Mouse (Mus musculus) ES-Bruce4 (cell line): ENCODE results near the gene Gm49318. TPM values are rescaled to one million over a fixed set of nuclear protein-coding genes. Genes with fewer than 3 reads are reported as not detected.

Experiments
- H3K27ac ChIP-seq: 2 replicates; pipeline ENCODE4 v1.5.1; 2012; ENCODE audit warnings: low read length, inconsistent platforms; ENCODE audit not compliant: insufficient read depth
- H3K27me3 ChIP-seq: 2 replicates; pipeline ENCODE4 v1.6.1; 2012; ENCODE audit warnings: mild to moderate bottlenecking, low read length, inconsistent platforms; ENCODE audit not compliant: control insufficient read depth, poor library complexity, insufficient read depth, severe bottlenecking
- H3K36me3 ChIP-seq: 2 replicates; pipeline ENCODE4 v1.6.1; 2012; ENCODE audit warnings: inconsistent platforms, mild to moderate bottlenecking, low read length, moderate library complexity; ENCODE audit not compliant: control insufficient read depth, poor library complexity, insufficient read depth, severe bottlenecking
- H3K4me1 ChIP-seq: one replicate; pipeline ENCODE4 v1.8.1; 2011; ENCODE audit warnings: low read length; ENCODE audit not compliant: control insufficient read depth, insufficient read depth
- H3K4me3 ChIP-seq: 2 replicates; pipeline ENCODE4 v1.5.1; 2011; ENCODE audit warnings: low read depth, mild to moderate bottlenecking, low read length
- H3K9ac ChIP-seq: 2 replicates; pipeline ENCODE4 v1.6.1; 2012; ENCODE audit warnings: low read depth, mild to moderate bottlenecking, inconsistent platforms; ENCODE audit not compliant: poor library complexity, severe bottlenecking
- H3K9me3 ChIP-seq: replicated peaks from 2 replicates; pipeline ENCODE4 v1.6.1; 2012; ENCODE audit warnings: mild to moderate bottlenecking, low read length, inconsistent platforms; ENCODE audit not compliant: control insufficient read depth, poor library complexity, insufficient read depth, severe bottlenecking
- CTCF ChIP-seq: IDR thresholded peaks from one replicate; pipeline ENCODE4 v1.8.1; 2011; ENCODE audit warnings: low read depth, low read length
- EP300 ChIP-seq: IDR thresholded peaks from 2 replicates; pipeline ENCODE4 v1.6.1; 2011; ENCODE audit warnings: low read depth, low read length; ENCODE audit not compliant: insufficient read depth
- POLR2A ChIP-seq: IDR thresholded peaks from one replicate; pipeline ENCODE4 v1.8.1; 2011; ENCODE audit warnings: low read length; ENCODE audit not compliant: insufficient read depth
- polyA plus RNA-seq: library from polyadenylated mRNA; stranded (reverse); fragments of >200 nt; gene quantifications from 2 replicates; pipeline ENCODE4 v1.2.4, GENCODE M21; 2011; ENCODE audit warnings: low read depth; ENCODE audit not compliant: missing spikeins, insufficient read depth, insufficient read length

The Gm49318 gene
- polyA plus RNA-seq, 1 experiment, result not detected

DNA sequence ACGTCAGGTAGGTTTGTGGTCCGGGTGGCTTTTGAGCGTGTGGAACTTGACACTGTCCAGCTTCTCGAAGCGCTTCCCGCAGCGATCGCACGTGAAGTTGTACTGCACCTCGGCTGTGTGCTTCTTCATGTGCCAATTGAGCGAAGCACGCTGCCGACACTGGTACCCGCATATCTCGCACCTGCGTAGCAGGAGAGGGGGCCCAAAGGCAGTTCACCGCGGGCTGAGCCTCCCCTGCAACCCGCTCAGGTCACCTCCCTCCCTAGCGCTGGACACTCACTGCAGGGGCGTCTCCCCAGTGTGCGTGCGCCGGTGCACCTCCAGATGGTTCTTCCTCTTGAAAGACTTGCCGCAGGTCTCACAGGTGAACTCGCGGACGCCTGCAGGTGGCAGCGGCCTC lies 15.3 kb downstream of the Gm49318 start:
- TF ChIP-seq EP300 (0 out of 2 replicates have a peak, but pooled peaks have one; percentile 28), CTCF (no peak)
- H3K27me3 ChIP-seq, result no peaks in the 10 kb centered on the region; the same call in 1 of the 2 replicates
- no peak overlapping the region for H3K27ac ChIP-seq
- H3K9ac ChIP-seq, result no peak overlapping the region
- no peaks in the 10 kb centered on the region for H3K9me3 ChIP-seq
- no peaks in the 10 kb centered on the region for H3K36me3 ChIP-seq
- H3K4me3 ChIP-seq, result peak overlapping the region; percentile 15; the same call in 1 of the 2 replicates
- peaks cover 5% of the 10 kb centered on the region for H3K4me1 ChIP-seq

DNA sequence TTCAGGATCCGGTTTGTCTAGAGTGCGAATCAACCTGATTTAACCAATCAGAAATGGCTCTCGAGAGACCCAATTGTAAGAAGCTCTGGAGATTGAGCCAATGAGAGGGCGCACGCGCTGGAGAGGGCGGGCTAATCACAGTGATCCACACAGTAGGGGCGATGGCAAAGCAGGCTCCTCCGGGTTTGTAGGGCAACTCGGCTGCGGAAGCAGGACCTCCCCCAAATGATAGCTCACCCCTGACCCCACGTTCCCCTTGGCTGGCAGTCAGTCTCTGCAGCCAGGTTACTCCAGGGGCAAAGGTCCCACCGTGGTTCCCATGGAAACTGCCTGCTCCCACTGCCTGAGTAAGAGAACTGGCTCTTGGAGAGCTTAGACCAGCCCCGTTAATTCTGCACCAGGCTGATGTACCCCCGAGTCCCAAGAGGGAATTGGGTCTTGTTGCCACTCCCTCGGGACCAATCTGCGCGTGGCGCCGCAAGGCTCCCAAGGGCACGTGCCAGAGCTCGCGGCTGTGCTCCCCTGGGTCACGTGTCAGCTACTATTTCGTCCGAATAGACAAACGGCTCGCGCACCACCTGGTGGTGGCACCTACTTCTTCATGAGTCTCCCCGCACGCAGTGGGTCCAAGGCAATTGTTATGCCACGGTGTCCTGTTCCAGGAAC lies 16.5 kb downstream of the Gm49318 start:
- Histone ChIP-seq H3K4me3 (peak overlapping the region; percentile 39), H3K9ac (no peak overlapping the region), H3K27ac (no peak overlapping the region), H3K36me3 (no peaks in the 10 kb centered on the region), H3K4me1 (peaks cover 5% of the 10 kb centered on the region), H3K27me3 (no peaks in the 10 kb centered on the region; the same call in 1 of the 2 replicates), H3K9me3 (no peaks in the 10 kb centered on the region)
- TF ChIP-seq EP300 (0 out of 2 replicates have a peak, but pooled peaks have one; percentile 41), CTCF (peak; percentile 79), POLR2A (no peak)

DNA sequence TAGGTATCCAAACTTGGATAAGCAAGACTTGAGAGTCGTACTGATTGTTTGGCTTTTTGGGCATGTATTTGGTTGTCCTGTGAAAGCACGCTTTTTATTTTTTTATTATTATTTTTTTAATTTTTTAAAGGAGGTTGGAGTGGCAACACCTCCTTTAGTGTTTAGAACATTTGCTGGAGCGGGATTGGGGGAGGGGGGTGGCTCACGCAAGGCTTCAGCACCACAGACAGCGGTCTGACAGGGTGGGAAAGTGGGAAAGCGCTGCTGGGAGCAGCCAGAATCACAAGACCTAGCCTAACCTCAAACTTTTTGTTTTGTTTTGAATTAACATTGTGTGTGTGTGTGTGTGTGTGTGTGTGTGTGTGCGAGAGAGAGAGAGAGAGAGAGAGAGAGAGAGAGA lies 17.4 kb downstream of the Gm49318 start:
- no peak overlapping the region for H3K4me3 ChIP-seq

DNA sequence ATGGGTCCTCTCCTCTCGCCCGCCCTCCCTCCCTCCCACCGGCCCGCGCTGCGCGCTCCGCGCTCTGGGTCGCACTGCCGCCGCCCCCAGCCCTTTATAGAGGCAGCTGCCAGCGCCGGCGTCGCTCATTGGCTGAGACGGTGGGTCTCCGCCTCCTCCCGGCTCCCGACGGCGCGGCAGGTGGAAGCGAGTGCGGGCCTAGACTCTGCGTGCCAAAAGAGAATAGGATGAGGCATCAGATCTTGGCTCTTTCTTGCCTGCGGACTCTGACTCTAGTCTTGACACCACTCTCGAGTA lies 19.2 kb downstream of the Gm49318 start, which contains the start of gene Elavl3:
Elavl3 (minus strand) TSS at position 66 of the 297 bp plus-strand sequence.
- TF ChIP-seq POLR2A (peak; percentile 80), EP300 (no peak)
- Histone ChIP-seq H3K36me3 (no peaks in the 10 kb centered on the region), H3K4me1 (peaks cover 5% of the 10 kb centered on the region), H3K4me3 (peak within 1 kb of the TSS; percentile 68), H3K9ac (peak within 1 kb of the TSS; percentile 58), H3K9me3 (no peaks in the 10 kb centered on the region), H3K27ac (no peak within 1 kb of the TSS), H3K27me3 (no peaks in the 10 kb centered on the region; the same call in 1 of the 2 replicates)

More for the DNA sequence above, 17.4 kb downstream of the Gm49318 start:
- no peak overlapping the region for H3K27ac ChIP-seq
- no peaks in the 10 kb centered on the region for H3K9me3 ChIP-seq
- peaks cover 5% of the 10 kb centered on the region for H3K4me1 ChIP-seq
- no peaks in the 10 kb centered on the region for H3K36me3 ChIP-seq
- H3K9ac ChIP-seq, result no peak overlapping the region
- H3K27me3 ChIP-seq, result no peaks in the 10 kb centered on the region; the same call in 1 of the 2 replicates
- TF ChIP-seq EP300, result no peak
- TF ChIP-seq CTCF, result no peak
- no peak for TF ChIP-seq POLR2A

DNA sequence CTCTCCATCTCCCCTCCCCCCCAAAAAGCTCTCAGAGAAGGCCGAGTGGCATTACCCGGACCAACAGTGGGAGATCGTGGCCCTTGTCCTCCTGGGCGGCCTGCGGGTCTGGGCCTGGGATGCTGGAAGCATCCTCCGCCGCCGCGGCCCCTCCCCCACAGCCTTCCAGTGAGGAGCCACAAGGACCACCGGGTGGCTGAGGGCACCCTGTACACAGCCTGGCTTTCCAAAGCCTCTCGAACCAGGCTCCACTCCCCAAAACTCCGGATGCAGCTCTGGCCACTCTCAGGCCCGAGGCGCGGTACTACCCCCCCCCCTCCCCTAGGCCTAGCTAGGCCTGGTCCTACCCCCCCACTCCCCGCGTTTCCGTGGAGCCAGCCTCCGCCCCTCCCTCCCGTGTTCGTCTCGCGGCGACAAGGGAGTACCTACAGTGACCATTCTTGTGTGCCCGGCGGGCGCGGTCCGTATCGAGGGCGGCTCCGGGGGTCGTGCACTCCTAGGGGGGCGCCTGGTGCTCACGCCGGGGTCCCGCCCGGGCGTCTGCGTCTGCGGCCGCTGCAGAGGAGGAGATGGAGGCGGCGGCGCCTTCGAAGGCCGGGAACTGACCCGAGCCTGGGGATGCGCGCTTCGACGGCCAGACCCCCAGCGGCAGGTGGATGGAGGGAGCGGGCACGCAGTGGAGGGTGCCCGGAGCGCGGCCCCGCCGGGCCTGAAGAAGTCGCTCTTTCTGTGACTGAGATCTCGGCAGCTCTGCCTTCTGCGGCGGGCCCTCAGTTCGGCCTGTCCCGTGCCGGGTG lies 19.7 kb downstream of the Gm49318 start:
- Histone ChIP-seq H3K4me1 (peaks cover 5% of the 10 kb centered on the region), H3K27me3 (no peaks in the 10 kb centered on the region; the same call in 1 of the 2 replicates), H3K9ac (peak overlapping the region; percentile 58)

More for the DNA sequence above, 19.7 kb downstream of the Gm49318 start:
- no peak for TF ChIP-seq CTCF
- no peak for TF ChIP-seq EP300
- no peak for TF ChIP-seq POLR2A
- H3K9me3 ChIP-seq, result no peaks in the 10 kb centered on the region
- H3K36me3 ChIP-seq, result no peaks in the 10 kb centered on the region
- H3K4me3 ChIP-seq, result peak overlapping the region; percentile 68
- H3K27ac ChIP-seq, result no peak overlapping the region
